Mouse (Mus musculus): ENCODE measurements at regions not wholly inside any gene's neighbourhood (a gene's known extent, or its start where the extent isn't known, plus 50 kb on each side); places are given as distances from the start of the nearest gene placed in this dataset.

DNA sequence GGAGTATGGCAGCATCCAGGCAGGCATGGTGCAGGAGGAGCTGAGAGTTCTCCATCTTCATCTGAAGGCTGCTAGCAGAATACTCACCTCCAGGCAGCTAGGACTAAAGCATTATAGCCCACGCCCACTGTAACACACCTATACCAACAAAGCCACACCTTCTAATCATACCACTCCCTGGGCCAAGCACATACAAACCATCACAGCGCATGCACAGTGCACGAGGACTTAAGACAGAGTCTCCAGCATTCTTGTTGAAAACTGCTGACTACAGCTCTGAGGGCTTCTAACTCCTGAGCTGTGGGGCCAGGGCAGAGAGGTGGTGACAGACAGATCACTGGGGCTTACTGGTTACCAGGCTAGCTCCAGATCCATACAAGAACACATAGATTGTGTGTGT, 68.0 kb upstream of the Cnot2 start:
- DNase-seq = no peak

DNA sequence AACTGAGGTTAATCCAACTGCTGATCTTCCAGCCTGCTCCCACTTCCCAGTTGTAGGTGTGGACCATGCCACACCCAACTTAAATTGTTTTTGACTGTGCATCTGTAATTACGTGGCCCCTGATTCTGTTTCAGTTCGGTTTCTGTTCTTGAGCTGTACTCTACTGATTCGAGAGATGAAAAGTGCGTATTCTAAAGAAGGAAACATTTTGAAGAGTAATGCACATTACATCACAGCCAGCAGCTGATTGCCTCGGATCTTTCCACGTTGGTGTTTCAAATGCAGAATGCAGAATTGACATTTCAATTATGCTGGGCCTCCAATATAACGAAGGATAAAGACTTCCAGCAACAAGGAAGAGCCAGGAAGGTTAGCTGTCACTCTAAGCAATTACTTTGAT, 64.7 kb upstream of the Cnot2 start:
- no peak for DNase-seq

DNA sequence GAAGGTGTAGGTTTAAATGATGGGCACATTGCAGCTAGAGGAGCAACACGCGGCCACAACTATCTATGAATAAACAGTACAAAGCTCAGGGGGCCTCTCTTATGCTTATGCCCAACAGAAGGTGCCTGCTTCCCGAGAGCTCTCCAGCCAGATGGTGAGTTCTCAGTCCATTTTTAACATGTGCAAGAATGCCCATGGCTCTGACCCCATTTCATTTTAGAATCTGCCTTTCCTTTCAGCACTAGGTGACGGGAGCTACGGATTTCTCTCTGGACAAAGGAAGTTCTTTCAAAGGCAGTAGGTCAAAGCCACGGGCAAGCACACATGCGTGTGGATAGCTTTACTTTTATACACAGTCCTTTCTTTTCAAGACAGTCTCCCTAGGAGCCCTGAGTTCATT, 64.3 kb upstream of the Cnot2 start:
- DNase-seq = peak; percentile 68 to 75

DNA sequence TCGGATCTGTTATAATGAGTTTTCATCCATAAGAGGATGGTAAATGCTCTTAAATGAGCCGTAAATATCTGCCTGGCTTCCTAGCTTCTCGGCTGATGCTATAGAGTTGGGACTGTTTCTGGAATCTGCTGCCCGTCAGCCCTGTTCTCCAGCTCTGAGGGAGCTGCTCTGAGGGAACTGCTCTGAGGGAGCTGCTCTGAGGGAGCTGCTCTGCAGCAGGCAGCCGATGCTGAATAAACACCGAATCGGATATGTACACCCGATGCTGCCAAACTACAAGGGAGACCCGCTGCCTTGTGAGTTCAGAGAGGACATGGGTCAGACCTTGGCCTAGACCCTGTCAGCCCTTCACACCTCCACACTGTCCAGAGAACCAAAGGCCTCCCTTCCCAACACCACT, 63.8 kb upstream of the Cnot2 start:
- DNase-seq = peak in 1 of 2 experiments; percentile 33

Measured in cerebellum, adult 18-20 months (tissue).